Mouse (Mus musculus) lung, postnatal 0 days (tissue): Measurements from ENCODE around the gene E130309D02Rik.

Experiments used
- CTCF ChIP-seq: IDR thresholded peaks from 2 replicates; pipeline ENCODE4 v1.5.1; 2016; ENCODE audit warnings: antibody characterized with exemption, mild to moderate bottlenecking
- EP300 ChIP-seq: IDR thresholded peaks from 2 replicates; pipeline ENCODE4 v1.6.1; 2016; ENCODE audit warnings: antibody characterized with exemption, mild to moderate bottlenecking, control low read depth

DNA sequence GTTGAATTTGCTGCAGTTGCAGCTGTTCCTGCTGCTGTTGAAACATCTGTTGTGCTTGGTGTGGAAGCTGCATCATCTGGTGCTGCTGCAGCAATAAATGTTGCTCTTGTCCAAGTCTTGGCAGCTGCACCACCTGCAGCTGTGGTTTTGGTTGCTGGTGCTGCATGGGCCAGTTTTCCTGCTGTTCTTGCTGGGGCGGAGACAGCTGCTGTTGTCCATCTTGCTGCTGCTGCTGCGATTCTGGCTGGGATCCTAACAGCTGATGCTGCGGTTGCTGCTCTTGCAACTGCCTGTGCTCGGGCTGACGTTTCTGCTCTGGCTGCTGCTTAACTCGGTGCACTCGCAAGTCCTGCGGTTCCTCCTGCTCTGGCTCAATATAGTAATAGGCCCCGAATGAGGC is 25.9 kb downstream of the E130309D02Rik start:
- no peak for TF ChIP-seq CTCF
- TF ChIP-seq EP300: no peak
